Mouse (Mus musculus) adrenal gland, postnatal 14 days (tissue): Measurements from ENCODE around the gene Ogfod2. TPM values are rescaled to one million over a fixed set of nuclear protein-coding genes. Genes with fewer than 3 reads are reported as not detected.
A peak's percentile ranks its signal among the peaks of the same experiment; 100 is the strongest.

Experiments
- DNase-seq: peaks from one replicate; pipeline ENCODE4 v3.0.0; 2021; ENCODE audit warnings: mixed read lengths
- long read RNA-seq, 2 experiments: library from polyadenylated mRNA; stranded (forward); transcript quantifications; one replicate each; pipeline ENCODE4 v2.0.0; 2021
- total RNA-seq: library from RNA; stranded (reverse); gene quantifications from 2 replicates; pipeline ENCODE4 v1.2.3, GENCODE M21; 2021

The Ogfod2 gene
- 35.8 and 37.1 TPM in 2 replicates for total RNA-seq
- long read RNA-seq, experiment 1, transcript Ogfod2-201 (7 exons, 1,596 nt): major isoform, 25 of 55 reads
- long read RNA-seq, experiment 1, transcript Ogfod2-202 (7 exons, 1,474 nt): minor isoform, 9 of 55 reads
- long read RNA-seq, experiment 1, partial matches to known transcripts: 7 of 55 reads
- long read RNA-seq, experiment 1, other reads (novel, unspliced or antisense): 10 of 55 reads
- long read RNA-seq, experiment 2, transcript Ogfod2-202 (7 exons, 1,474 nt): minor isoform, 8 of 41 reads
- long read RNA-seq, experiment 2, transcript Ogfod2-201 (7 exons, 1,596 nt): major isoform, 23 of 41 reads
- long read RNA-seq, experiment 2, partial matches to known transcripts: 2 of 41 reads
- long read RNA-seq, experiment 2, other reads (novel, unspliced or antisense): 6 of 41 reads

DNA sequence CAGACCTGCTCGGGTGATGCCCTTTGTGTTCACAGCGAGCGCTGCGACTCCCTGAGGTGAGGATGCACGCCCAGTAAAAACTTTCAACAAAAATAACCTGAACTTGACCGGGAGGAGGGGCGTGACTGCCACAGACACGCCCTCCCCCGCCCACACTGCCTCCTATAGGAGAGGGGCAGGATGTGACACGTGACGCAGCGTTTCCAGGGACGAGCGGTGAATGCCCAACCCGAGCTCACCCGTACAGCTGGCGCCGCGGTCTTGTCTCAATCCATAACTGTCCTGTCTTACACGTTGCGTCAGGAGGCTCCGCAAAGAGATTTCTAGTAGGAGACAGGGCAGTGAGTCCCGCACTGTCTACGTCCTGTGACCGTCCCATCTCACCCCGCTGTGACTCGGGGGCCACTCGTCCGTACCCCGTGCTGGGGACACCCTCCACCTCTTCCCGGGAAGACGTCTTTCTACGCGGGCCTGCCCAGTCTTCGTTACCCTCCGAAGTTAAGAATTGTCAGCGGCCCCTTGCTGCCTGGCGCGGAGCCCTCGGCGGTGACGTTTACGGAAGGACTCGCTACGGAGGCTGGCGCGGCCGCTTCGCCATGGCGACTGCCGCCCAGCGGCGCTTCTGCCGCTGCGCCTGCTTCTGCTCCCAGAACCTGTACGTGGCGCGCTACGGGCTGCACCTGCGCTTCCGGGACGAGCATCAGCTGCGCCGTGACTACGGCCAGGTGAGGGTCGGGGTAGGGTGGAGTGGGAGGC lies at the start of gene Ogfod2:
Gene Ogfod2 (plus strand): TSS at position 556 of the 756 bp plus-strand sequence.
- peak; percentile 97 for DNase-seq

DNA sequence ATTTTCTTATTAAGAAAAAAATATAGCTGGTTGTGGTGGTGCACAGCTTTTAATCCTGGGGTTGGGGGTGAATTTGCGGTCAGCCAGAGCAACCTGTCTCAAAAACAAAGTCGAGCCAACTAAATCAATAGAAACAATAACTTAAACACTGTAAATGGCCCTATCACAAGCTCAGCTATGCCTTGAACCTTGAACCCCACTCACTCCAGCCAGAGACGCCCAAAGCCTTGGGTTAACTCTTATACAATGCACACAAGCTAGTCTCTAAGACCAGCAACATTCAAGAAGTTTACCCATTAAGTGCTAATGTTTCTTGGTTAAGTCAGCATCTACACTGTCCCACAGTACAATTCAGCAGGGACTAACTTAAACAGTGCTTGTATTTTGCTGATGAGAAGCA lies 42.4 kb upstream of the Ogfod2 start:
- DNase-seq: no peak

DNA sequence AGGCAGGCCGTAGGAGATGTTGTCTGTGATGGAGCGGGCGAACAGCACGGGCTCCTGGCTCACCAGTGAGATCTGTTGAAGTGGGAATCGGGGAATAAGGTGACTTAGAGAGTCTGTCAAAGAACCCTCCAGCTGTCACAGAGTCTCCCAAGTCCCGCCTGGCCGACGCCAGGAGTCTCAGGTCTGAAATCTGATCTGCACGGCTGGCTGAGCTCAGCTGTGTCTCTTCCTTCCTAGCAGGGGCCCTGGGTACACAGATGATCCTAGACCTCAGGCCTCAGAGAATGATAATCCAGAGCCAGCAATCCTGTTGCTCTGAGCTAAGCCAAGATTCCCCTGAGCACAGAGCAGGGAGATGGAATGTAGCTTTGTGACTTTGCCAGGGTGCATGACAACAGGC lies 38.4 kb upstream of the Ogfod2 start:
- no peak for DNase-seq

DNA sequence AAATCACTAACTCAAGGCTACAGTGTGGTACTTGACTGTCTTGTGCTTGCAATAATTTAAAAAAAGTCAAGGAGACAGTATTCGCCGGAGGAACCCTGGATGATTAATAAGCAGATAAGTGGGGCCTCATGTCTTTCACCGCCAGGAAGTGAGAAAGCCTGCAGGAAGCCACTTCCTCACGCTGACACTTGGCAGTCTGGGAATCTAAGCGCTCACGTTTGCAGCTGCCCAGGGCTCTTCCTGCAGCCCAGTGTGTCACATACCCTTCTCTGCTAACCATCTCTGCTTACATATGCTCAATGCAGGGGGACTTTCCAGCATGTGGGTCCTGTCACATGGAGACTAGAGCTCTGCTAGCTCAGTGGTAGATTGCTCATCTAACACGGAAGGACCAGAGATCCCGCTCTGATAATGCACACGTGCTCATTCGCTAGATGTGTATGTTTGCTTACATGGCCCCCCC lies 37.2 kb upstream of the Ogfod2 start:
- peak; percentile 64 for DNase-seq

DNA sequence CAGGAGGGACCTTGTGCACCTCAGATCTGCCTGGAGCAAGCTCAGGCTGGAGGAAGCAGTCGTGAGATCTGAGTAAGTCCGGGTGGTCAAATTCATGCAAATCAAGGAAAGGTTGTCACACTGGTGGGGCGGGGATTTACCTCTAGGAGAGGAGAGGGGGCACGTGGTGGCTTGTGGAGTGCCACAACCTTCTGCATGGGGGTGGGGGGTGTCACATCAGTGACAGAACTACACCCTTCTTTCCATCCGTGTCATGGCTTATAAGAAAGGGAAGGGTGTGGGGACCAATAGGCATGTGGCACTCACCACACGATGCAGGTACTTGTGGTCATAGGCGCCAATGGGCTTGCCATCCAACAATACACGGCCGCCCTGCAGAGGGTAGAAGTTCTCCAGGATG lies 36.4 kb upstream of the Ogfod2 start:
- no peak for DNase-seq

DNA sequence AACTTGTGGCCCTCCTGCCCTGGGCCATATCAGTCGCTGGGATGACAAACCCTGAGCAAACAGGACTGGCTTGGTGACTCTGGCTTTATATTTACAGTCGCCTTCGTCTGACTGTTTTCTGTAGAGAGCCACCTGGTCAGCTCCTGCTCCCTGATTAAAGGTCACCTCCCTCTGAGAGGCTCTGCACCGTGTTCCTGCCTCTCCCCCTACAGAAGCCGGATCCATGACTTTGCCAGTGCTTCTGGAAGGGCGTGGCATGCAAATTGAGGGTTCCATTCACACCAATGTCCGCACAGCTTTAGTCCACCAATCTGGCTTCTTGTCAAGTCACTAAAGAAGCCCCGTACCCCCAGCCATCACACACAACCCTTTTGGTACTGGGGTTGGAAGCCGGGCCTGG lies 35.5 kb upstream of the Ogfod2 start:
- DNase-seq: no peak

DNA sequence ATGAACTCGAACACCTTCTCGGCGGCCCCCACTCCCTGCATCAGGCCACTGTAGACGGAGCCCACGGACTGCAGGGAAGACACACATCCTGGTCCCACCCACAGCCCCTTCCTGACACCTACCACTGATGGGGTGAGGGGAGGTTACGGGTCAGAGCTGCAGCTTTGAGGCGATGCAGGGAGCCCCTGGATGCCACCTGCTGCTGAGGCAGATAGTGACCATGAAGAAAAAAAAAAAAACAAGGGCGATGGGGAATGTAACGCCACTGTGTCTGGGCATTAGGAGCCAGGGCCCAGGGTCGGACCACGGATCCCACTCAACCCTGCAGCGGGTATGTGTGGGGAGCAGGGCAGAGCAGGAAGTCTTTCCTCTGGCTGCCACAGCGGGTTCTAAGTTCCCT lies 34.9 kb upstream of the Ogfod2 start:
- no peak for DNase-seq

DNA sequence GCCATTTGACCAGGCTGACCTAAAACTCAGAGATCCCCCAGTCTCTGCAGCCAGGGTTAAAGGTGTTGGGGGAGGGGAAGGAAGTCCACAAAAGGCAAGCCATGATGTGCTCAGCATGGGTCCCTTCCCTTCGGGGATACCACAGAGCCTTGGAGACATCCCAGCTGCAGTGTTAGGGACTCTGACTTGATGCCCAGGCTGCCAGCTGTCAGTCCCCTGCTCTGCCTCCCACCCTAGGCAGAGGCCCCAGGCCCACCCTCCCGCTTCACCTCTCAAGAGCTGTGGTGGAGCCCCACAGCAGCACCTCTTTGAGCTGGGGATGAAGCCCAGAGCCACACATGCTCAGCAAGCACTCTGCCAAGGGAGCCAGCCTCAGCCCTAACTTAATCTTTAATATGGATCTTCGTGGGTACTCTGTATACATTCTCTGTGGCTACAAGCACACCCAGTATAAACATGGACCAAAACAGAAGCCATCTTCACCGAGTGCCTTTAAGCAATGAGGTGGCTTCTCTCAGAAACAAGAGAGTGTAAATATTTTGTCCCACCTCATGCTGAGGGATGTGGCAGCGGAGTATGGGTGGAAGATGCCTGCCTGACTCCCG lies 34.1 kb upstream of the Ogfod2 start:
- DNase-seq: no peak

DNA sequence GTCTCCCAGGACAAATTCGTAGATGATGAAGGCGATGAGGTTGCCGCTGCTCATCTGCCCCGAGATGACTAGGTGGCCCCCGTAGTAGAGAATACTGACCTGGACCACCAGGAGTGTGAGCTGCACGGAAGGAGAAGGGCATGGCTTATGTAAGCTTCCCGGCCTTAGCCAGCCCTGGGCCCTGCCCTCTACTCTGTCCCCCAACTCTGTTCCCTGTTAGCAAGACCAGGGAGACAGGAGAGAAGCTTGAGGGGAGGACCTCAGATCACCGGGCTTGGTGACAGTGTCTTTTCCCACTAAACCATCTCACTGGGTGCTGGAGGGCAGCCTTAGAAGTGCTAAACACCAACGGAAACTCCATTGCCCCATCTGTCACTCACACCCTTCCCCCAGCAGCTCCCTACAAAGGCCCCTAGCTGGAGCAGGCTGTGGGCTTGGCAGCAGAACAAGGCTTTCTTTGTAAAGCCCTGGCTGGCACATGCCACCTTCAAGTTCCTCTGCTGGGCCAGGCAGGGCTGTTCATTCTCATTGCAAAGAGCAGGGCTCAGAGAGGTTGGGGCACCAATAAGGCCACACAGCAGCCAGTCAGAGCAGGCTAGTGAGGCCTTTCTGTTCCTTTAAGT lies 33.2 kb upstream of the Ogfod2 start:
- peak; percentile 45 for DNase-seq

DNA sequence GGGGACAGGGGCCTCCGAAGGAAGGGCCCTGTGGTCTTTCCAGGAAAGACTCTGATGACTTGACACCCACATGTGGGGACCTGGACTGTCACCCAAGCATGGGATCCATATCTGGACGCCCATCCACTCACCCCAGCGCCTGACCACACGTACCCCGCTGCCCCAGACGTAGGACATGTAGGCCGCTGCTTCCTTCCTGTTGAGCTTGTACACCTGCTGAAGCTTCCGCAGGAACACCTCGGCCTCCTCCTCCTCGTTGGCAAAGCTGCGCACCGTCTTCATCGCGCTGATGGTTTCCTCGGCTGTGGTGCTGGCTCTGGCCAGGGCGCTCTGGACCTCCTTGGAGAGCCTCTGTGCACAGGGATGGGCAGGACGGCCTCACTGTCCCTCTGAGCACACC lies 32.2 kb upstream of the Ogfod2 start:
- DNase-seq: no peak

DNA sequence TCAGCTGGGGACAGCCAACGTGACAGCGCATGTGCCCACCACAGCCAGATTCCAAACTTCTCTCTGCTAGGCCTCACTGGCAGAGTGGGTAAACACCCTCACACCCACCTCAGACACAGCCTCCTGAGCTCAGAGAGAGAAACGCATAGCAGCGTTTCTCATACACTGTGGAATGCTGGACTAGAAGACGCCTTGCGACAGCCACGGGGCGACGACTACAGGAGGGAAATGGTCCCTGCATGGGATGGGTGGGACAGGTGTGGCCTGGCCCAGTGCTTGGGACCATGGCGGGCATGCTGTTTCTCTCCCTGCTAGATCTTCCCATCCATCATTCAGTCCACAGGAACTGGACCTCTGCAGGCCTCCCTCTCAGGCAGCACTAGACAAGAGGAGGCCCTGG lies 29.6 kb upstream of the Ogfod2 start:
- DNase-seq: no peak

DNA sequence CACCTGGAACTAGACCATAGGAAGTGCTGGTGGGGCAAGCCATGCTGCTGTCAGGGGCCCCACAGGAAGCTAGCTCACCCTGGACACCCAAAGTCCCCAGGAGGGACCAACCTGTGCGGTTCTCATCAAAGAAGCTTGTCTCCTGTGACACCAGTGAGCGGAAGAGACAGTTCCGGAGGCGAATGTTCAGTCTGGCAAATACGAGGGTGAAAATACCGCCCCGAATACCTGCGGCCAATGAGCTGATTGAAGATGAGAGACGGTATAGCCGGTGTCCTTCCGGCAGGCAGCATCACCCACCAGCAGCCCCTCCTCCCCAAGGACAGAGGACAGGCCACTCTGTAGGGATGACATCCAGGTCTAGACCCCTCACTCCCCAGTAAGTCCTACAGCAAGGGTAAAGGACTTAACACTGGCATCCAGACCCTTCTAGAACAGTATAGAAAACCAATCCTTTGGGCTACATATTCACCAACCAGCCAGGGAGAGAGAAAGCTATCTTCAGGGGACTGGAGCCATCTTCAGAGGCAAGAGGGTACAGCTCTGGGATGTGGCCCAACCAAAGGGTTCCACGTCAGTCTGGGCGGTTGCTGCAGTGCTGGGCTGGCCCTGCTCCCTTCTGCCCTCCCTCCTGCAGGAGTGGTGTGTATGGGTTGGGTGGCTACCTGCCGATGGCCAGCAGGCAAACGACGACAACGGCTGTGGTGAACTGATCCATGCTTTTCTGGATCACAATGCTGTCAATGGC lies 29.0 kb upstream of the Ogfod2 start:
- DNase-seq: no peak

DNA sequence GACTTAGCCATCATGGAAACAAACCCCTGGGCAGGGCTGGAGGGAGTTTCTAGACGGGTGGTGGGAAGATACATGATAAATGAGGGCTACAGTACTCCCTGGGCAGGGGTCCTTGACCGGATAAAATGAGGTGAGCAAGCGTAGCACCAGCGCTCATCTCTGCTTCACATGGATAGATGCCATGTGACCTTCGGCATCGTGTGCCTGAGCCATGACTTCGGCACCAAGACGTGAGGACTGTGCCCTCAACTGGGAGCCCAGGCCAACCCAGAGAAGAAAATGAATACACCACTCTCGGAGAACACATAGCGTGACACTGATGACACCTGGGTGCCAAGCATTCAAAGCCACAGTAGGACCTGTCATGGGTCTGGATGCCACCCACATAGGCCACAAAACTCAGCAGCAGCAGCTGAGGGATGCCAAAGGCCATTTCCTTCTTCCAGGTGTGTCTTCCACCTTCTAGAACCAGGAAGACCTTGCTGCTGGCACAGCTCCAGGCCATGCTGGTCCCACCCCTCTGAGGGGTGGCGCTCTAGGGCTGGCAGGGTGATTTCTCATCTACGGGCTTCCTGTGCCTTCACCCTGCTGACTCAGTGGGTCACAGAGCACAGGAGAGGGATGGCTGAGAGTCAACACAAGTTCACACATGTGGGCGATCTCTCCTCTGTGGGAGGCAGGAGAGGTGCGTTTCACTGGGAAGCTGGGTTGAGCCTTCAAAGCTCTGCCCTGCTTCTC lies 28.1 kb upstream of the Ogfod2 start:
- DNase-seq: peak; percentile 45

DNA sequence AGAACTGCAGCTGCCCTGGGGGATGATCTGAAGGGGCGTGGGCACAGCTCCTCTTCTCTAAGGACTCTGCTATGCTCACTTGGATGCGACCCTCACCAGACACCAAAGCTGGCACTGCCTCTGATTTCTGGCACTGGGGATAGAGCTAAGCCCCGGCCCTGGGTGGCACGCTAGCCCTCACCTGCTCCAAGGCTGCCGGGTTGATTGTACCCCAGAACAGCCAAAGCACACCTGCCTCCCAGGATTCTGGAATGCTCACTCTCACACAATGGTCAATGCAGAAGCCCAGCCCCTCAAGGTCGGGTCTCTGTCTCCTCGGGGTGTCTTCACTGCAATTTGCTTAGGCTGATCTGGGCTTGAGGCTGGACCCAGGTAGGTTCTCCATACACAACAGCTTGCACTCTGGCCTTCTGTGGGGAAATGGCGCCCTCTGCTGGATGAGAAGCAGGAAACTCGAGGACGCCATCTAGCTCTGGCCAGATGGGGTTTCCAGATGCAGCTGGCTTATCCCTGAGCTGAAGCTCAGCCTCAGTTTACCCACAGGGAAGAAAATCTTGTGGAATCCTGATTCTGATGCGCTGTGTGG lies 27.4 kb upstream of the Ogfod2 start:
- DNase-seq: peak; percentile 93

DNA sequence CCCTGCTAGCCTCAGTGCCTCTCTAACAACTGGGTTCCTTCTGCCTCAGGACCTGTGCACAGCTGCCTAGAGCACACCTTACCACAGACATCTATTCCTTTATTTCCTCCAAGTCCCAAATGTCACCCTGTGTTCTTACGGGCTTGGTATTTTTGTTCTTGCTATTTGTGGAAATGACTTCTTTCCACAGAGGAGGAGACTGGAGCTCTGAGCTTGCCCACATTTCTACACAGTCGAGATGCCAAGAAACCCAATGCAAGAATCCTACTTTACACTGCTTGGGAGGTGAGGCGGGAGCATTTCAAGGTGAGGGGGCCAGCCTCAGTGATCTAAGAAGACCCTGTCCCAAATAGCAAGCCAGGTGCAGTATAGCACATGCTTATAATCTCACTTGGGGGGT lies 26.6 kb upstream of the Ogfod2 start:
- no peak for DNase-seq

DNA sequence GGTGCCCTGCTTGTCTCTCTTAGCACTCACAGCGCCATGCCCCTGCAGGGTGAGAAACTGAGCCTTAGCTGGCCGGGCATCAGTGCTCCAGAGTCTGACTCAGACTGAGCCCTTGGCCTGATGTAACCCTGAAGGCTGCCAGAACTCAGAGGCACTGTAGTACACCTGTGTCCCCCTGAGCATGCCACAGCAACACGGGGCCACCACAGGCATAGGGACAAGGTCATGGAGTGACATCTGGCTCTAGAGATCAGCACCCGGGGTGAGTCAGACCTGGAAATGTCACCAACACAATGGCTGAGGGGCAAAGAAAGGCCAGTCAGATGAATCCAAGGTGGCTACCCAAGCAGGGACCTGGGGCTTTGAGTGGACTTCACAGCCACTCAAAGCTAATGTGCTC lies 25.2 kb upstream of the Ogfod2 start:
- peak; percentile 47 for DNase-seq

DNA sequence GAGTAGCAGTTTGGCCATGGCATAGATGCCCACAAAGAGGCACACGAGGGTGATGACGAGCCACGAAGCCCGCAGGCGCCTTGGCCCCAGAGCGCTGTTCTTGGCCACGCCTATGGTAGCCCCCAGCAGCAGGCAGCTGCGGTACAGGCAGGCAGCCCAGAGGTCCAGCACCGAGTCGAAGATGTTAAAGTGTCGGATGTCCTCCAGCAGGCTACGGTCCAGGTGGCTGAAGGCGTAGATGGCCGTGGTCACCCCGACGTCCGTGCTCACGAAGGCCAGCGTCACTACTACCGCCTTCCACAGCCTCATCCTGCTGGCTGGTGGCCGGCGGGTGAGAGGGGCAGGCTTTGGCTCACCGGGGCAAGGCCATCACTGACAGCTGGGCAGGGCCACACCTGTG lies 22.2 kb upstream of the Ogfod2 start:
- peak; percentile 3 for DNase-seq

DNA sequence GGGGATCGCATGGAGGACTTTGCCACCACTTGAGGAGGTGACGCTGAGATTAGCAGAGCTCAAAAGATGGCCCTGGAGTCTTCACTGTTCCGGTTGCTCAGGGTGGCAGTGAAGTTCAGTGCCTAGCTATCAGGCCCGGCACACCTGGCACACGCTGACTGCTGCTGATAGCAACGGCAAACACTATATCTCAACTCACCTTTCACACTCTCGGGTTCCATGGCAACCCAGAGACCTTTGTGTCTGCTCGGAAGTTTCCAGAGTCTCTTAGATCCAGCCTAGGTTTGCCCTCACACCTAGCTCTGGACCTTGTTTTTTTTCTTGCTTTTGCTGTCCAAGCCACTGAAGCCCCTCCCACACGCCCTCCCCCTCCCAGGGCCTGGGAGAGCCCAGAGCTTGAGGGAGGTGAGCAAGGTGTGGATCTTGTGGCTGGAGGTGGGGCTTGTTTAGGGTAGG lies 20.1 kb upstream of the Ogfod2 start:
- DNase-seq: peak; percentile 6

DNA sequence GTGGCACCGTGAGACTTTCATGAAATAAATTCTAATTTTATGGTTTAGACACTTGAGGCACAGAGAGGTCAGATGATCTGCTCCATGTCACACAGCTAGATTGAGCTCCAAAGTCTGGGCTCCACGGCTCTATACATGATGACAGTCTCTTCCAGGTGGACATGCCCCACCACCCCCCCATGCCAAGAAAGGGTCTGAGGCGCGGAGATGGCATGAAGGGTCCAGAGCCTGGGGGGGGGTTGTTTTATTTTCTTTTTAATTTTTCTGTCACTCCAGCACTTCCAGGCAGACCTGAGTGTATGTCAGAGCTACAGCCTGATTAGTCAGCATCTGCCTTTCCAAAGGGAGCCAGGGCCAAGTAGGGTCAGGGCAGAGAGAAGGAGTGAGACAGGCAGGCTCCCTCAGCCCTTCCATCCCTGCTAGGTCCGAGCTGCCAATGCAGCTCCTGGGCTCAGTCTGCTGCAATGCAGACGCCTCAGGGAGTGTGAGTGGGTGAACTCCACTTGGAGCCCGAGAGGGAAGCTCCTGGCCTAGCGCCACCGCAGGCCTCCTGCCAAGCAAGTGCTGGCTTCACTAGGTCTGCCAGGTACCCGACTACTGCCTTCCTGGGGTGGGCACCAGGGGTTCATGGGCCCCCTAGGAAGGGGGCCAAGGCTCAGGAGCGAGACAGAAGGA lies 18.8 kb upstream of the Ogfod2 start:
- peak; percentile 82 for DNase-seq
